Mouse (Mus musculus): Measurements from ENCODE around the gene Cd63. TPM values are rescaled to one million over a fixed set of nuclear protein-coding genes. Genes with fewer than 3 reads are reported as not detected.

Gene Cd63
- total RNA-seq, 4 experiments from 2014 or later = 67.2 to 139 (median 94.1) TPM

GRCm38 (mm10) chr10:128902409-128902988, 1.7 kb downstream of the Cd63 start:
- no peak for DNase-seq (ENCODE audit: low spot score in 2 of 2)

- no peak for DNase-seq (ENCODE audit: low spot score in 2 of 2)
Observed at GRCm38 (mm10) chr10:128904812-128905211, 4.0 kb downstream of the Cd63 start.

GRCm38 (mm10) chr10:128908778-128909448, 8.1 kb downstream of the Cd63 start:
- DNase-seq (ENCODE audit: low spot score in 2 of 2) = no peak

DNA sequence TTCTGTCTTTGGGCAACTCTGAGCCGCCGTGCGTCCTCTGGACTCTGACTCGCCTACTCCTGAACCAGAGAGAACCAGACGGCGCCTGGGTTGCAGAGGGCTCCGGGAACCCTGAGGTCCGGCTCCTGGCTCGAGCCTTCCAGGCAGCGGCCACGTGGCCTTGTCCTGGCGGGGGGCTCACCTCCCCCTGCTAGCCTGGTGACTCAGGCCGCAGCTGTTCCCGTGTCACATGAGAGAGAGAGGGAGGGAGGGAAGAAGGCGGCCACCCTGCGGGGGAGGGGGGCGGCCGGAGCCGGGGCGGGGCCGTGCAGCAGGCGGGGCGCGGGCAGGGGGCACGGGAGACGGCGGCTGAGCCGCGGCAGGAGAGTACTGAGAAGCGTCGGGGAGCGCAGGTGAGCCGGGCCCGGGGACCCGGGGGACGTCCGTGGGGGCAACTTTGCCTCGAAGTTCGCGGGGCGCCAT, 8.8 kb downstream of the Cd63 start:
- DNase-seq (ENCODE audit: low spot score in 2 of 2) = peak in 1 of 2 experiments; percentile 80

DNA sequence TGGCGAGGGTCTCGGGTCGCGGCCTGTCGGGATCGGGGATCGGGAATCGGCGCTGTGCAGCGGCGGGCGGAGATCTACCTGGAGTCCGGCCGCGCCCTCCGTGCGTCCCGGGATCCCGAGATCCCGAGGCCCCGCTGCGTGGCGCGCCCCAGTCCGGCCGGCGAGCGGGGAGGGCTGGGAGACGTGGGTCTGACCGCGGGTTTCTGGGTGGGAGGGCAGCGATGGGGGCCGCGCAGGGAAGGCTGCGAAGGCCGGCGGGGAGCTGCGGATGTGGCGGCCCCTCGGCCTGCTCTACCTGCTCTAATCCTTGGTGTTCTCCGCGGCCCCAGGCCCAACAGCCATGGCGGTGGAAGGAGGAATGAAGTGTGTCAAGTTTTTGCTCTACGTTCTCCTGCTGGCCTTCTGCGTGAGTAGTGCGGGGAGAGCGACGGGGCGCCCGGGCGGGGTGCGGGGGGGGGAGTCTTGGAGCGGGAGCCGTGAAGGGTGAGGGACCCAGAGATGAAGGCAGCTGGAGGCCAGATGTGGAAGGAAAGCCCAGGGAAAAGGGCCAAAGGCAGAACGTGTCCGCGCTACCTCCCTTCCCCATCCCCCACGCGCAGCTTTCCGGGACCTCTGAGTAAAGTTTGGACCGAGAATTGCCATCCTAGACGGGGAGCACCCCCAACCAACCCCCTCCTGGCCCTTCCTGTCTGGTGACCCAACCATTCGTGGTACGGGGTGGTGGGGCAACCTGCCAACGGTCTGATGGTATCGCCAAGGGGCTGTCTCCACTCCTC, 9.5 kb downstream of the Cd63 start:
- peak in 1 of 2 experiments; percentile 63 for DNase-seq (ENCODE audit: low spot score in 2 of 2)

- no peak for DNase-seq (ENCODE audit: low spot score in 2 of 2)
Observed at GRCm38 (mm10) chr10:128911430-128911829, 10.6 kb downstream of the Cd63 start.

GRCm38 (mm10) chr10:128912268-128912667, 11.5 kb downstream of the Cd63 start:
- no peak for DNase-seq (ENCODE audit: low spot score in 2 of 2)

DNA sequence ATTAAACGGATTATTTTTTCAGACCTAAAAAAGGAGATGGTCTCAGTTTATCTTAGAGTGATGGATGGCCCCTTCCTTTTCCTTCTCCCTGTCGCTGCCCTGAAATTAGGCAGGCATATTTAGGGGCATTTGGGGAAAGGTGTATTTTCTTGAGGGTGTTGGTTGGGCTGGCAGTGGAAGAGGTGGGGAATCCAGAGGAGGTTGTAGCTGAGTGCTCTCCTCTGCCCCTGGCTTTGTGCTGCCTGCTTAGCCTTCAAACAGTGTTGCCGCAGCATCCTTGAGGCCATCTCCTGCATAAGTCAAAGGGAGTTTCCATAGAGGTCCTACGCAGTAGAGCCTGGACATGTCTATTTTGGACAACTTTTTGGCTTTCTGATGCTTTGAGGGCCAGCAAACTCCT, 12.0 kb downstream of the Cd63 start:
- no peak for DNase-seq (ENCODE audit: low spot score in 2 of 2)

- peak; percentile 69 to 88 for DNase-seq (ENCODE audit: low spot score in 2 of 2)
Observed at GRCm38 (mm10) chr10:128913219-128913618, 12.4 kb downstream of the Cd63 start.

- no peak for DNase-seq (ENCODE audit: low spot score in 2 of 2)
Observed at GRCm38 (mm10) chr10:128913696-128914095, 12.9 kb downstream of the Cd63 start.

DNA sequence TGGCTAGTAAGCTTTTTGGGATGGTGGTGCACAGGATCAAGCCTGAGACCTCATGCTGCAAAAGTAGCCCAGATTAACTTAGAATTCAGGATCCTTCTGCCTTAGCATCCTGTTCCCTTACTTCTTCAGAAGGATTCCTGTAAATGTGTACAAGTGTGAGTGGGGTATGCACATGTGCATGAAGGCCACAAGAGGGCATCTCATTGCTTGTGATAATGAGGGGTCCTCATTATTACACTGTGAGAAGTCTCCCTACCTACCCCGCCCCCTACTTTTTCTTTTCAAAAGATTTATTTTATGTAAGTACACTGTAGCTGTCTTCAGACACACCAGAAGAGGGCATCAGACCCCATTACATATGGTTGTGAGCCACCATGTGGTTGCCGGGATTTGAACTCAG, 14.8 kb downstream of the Cd63 start:
- DNase-seq (ENCODE audit: low spot score in 2 of 2) = no peak

DNA sequence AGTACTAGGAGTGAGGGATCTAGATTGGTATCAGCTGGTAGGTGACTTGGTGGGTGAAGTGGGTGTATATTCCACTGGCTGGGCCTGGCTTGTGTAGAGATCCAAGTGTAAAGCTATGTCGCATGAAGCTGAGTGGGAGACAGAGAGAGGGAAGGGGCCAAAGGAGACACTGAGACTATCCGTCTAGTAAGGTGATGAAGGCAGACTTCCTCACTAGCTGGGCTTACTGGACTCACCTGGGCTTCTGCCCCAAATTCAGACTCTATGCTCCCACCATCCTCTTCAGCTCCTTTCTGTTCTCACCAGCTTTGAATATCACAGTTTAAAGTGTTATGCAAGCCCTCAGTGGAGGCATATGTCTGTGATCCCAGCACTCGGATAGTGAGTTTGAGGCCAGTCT, 15.9 kb downstream of the Cd63 start:
- no peak for DNase-seq (ENCODE audit: low spot score in 2 of 2)

DNA sequence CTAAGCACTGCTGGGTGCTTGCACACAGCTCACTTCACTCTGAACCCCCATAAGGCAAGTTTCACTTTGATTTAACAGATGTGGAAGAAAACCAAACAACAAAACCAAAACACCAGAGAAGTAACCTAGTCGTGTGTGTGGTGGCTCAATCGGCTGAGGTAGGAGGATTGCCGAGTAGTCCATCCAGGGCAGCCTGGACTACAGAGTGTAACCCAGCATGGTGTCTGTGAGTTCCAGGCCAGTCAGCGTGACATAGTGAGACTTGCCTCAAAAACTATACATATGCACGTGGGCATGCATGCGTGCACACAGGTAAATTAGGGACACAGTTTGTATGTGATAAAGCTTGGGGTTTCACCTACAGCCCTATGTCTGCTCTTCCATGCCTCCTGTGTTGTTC, 16.6 kb downstream of the Cd63 start:
- DNase-seq (ENCODE audit: low spot score in 2 of 2) = no peak

- DNase-seq (ENCODE audit: low spot score in 2 of 2) = peak in 1 of 2 experiments; percentile 58
Observed at GRCm38 (mm10) chr10:128918246-128918645, 17.5 kb downstream of the Cd63 start.

DNA sequence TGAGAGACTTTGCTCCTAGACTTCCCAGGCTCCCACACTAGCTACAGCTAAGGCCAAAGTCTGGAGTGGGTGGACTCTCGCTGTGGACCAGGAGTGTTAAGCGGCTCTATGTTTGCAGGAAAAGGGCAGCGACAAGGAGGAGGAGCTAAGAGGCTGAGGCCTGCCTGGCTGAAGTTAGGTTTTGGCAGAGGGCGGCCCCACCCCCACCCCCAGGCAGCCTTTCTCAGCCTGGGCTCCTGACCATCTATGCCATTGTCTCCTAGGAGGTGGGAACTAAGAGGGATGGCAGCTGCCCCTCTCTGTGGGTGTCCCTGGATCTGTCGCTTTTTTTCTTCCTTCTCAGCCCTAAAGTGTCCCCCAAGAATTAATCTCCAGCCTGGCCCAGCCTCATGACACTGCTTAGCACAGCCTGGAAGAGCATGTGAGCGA, 18.4 kb downstream of the Cd63 start:
- DNase-seq (ENCODE audit: low spot score in 2 of 2) = peak in 1 of 2 experiments; percentile 42

- DNase-seq (ENCODE audit: low spot score in 2 of 2) = no peak
Observed at GRCm38 (mm10) chr10:128919966-128920365, 19.2 kb downstream of the Cd63 start.

DNA sequence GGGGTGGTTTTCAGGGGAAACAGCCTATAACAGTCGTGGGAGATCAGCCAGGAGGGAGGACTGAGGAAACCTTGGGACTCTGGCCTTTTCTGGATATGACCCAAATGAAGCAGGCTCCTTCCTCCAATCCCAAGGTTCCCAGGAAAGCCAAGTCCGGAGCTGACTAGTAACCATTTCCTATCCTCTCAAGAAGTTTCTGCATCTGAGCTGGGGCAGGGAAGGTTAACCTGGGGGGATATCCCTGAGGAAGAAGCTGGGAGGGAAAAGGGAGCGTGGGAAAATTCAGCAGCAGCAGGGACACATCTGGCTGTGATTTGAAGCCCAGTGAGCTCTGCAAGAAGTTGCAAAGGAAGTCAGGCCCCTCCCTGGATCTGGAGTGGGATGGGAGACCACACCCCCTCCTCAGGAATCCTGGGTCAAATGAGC, 20.0 kb downstream of the Cd63 start:
- no peak for DNase-seq (ENCODE audit: low spot score in 2 of 2)

DNA sequence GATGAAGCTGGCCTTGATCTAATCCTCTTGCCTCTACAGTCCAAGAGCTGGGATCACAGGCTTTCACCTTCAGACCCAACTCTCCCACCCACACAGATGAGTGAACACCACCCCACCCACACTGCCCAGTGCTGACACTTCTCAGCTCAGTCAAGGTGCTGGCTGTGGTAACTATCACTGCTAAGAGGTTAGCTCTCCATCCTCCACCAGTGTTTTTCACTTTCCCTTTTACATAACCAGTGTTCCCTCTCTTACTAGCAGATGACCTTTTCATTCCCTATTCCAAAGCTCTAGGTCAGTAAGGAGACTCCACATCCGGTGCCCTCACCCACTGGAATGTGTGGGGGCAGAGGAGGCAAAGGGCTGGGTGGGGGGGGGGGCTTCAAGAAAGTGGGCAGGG, 20.5 kb downstream of the Cd63 start:
- no peak for DNase-seq (ENCODE audit: low spot score in 2 of 2)

DNA sequence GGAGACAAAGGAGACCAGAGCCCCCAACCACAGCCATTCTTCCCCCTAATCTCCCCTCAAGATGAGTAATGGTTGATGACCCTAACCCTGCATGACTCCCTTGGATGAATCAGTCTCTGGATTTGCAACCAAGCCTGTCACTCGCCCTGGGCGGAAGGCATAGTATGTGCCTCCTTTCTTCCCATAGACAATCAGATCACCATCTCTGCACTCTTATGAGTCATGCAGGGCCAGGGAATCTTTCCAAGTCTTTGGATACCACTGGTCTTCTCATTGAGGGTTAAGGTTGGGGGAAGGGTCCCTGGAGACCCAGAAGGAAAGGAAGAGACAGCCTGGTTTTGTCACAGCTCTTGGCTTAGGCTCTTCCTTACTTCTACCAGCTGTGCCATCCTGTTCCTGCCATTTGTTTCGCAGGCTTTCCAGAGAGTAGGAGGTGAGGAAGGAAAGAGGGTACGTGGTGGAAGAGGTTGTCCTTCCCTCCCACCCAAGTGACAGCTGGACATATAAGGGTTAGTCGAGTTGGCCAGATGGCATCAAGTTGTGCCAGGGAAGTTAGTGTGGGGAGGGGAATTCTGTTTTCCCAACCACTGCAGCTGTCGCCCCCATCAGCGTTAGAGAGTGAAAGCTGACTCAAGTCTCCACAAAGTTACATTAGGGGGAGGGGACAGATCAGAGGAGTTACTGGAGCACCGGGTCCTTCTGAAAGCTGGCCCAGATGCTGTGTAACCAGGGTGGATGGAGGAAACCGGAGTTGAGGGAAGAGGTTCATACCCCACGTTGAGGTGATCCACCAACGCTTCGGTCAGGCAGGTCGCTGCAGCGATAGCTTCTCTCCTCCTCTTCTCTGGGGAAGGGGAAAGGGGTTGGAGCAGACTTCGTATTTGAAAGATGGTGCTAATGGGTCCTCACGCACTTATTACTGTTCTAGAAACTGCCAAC, 21.4 kb downstream of the Cd63 start:
- no peak for DNase-seq (ENCODE audit: low spot score in 2 of 2)

GRCm38 (mm10) chr10:128922822-128923012, 21.9 kb downstream of the Cd63 start, which contains the start of gene Rdh5:
Gene Rdh5, minus strand, starts transcription at chr10:128922888.
- DNase-seq (ENCODE audit: low spot score in 2 of 2) = no peak

GRCm38 (mm10) chr10:128923013-128923691, 22.4 kb downstream of the Cd63 start:
- peak; percentile 84 to 93 for DNase-seq (ENCODE audit: low spot score in 2 of 2)
